Mouse (Mus musculus): ENCODE data around the gene Tcea2.

DNA sequence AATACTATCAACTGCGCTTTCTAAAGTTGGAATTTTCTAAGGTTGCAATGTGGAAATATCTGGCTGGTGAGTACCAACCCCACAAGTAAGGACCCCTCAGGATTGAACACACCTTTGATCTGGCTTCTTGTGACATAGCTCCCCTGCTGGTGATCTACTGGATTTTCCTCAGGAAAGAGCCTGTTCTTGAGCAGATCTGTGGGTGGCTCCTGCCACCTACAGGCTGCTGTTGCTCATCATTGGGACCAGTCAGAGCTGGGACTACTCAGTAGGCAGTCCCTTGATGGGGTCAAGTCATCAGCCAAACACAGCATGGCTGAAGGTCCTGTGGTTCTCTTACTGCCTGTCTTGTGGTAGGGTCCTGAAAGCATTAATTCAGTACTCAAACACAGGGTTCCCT lies 1.3 kb upstream of the Tcea2 start:
- peak; percentile 99 for TF ChIP-seq CTCF (IDR thresholded peaks at IDR 0.05; ENCODE audit: low read depth, low read length)
- TF ChIP-seq EP300 (IDR thresholded peaks at IDR 0.05; ENCODE audit: insufficient read depth, low read depth, low read length): 0 out of 2 replicates have a peak, but pooled peaks have one; percentile 42
- TF ChIP-seq POLR2A (IDR thresholded peaks at IDR 0.05; ENCODE audit: insufficient read depth, low read length): no peak

Data from ES-Bruce4 (cell line).